Mouse (Mus musculus): ENCODE measurements around the gene Wnt11. TPM values are rescaled to one million over a fixed set of nuclear protein-coding genes. Genes with fewer than 3 reads are reported as not detected.

Wnt11 gene
- polyA plus RNA-seq, 1 experiment from 2014 or later = 14.7 TPM

DNA sequence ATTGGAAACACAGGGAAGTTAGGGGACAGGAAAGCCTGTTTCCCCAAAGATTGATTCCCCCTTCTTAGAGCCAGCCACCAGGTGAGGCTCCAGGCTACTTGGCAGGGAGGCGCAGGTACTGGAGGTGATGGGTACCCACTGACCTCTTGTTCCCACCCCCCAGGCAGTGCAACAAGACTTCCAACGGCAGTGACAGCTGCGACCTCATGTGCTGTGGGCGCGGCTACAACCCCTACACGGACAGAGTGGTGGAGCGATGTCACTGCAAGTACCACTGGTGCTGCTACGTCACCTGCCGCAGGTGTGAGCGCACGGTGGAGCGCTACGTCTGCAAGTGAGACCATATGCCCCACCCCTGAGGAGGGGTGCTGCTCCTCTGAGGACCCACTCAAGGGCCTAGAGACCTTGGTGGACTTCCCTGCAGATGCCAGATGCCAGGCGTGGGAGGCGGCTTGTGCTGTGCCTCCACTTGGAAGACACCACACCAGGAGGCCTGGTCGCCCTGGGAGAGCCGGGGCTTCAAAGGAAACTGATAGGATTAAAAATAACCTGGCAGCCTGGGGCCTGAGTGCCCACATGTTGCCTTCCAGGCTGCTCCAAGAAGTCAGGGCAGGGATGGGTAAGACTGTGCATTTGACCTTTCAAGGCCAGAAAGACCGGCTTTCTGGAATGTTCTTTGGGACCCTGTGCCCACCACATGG lies 18.2 kb downstream of the Wnt11 start:
- H3K4me1 ChIP-seq (ENCODE audit: control insufficient read depth in 2 of 2, insufficient read depth in 2 of 2, low read length in 2 of 2) = peaks cover 71 to 91% of the 10 kb centered on the region in 2 experiments
- WGBS = 69% methylated on average over 18 of the region's 18 CpGs

DNA sequence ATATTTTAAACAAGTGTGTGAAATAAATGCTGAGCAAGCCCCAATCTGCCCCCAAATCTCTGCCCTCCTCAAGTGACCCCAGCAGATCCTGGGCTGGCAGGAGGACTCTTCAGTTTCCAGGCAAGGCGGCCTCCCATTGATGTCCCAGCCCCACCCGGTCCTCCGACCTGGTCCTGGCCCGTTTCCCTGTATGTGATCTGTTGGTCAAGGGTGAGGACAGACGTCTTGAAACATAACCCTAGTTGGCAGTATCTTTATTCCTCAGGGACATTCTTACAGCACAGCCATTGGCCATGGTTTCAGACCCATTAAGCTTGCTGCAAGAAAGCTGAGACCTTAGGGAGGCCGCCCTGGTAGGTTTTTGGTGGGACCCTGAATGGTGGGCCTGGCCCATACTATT lies 18.9 kb downstream of the Wnt11 start:
- no peaks in the 10 kb centered on the region for H3K9me3 ChIP-seq (ENCODE audit: control insufficient read depth, low read length)
- H3K9ac ChIP-seq (ENCODE audit: low read length) = no peak overlapping the region
- no peak overlapping the region for H3K4me2 ChIP-seq (ENCODE audit: low read length)
- WGBS = 79% methylated on average over 6 of the region's 6 CpGs
- H3K4me3 ChIP-seq (ENCODE audit: control insufficient read depth in 1 of 2, insufficient read depth in 1 of 2, low read depth in 1 of 2, low read length in 2 of 2) = no peak overlapping the region
- 0 out of 4 replicates have a peak overlapping the region, but pooled peaks of 1 of the 2 experiments have one; percentile 69 for H3K27ac ChIP-seq (replicated peaks in 1 of 2; ENCODE audit: control insufficient read depth in 1 of 2, insufficient read depth in 1 of 2, low read depth in 2 of 2, low read length in 2 of 2)
- peaks cover 69 to 87% of the 10 kb centered on the region in 2 experiments for H3K4me1 ChIP-seq (ENCODE audit: control insufficient read depth in 2 of 2, insufficient read depth in 2 of 2, low read length in 2 of 2)
- ATAC-seq (ENCODE audit: insufficient number of reproducible peaks, insufficient read depth, low FRiP score, low read depth) = no peak
- H3K27me3 ChIP-seq (ENCODE audit: control insufficient read depth, insufficient read depth, low read length) = no peaks in the 10 kb centered on the region
- peaks cover 12% of the 10 kb centered on the region; the same call in 1 of the 2 replicates for H3K36me3 ChIP-seq (ENCODE audit: control insufficient read depth, insufficient read depth, low read length)

More for the DNA sequence above, 18.2 kb downstream of the Wnt11 start:
- H3K27me3 ChIP-seq (ENCODE audit: control insufficient read depth, insufficient read depth, low read length) = no peaks in the 10 kb centered on the region
- H3K9me3 ChIP-seq (ENCODE audit: control insufficient read depth, low read length) = no peaks in the 10 kb centered on the region
- no peak overlapping the region for H3K9ac ChIP-seq (ENCODE audit: low read length)
- no peak overlapping the region for H3K4me3 ChIP-seq (ENCODE audit: control insufficient read depth in 1 of 2, insufficient read depth in 1 of 2, low read depth in 1 of 2, low read length in 2 of 2)
- H3K4me2 ChIP-seq (ENCODE audit: low read length) = no peak overlapping the region
- no peak overlapping the region; a peak in 1 of 4 replicates for H3K27ac ChIP-seq (replicated peaks in 1 of 2; ENCODE audit: control insufficient read depth in 1 of 2, insufficient read depth in 1 of 2, low read depth in 2 of 2, low read length in 2 of 2)
- ATAC-seq (ENCODE audit: insufficient number of reproducible peaks, insufficient read depth, low FRiP score, low read depth) = no peak
- peaks cover 15% of the 10 kb centered on the region; the same call in 1 of the 2 replicates for H3K36me3 ChIP-seq (ENCODE audit: control insufficient read depth, insufficient read depth, low read length)

DNA sequence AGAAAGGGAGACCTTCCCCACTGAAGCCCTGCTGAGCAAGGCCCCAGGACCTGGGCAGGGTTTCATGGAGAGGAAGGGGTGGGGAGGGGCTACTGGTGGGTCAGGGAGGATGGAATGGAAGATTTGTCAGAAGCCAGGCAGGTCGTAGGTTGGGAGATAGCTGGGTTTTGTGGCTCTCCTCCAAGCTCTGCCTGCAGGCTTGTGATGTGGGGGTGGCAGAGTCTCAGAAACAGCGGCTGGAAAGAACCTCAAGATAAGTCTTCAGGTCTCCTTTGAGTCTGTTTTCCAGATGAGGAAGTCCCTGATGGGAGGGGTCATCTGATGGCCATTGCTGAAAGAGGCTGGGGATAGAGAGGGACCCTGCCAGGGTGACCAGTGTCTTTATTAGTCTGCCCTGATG lies 20.5 kb downstream of the Wnt11 start:
- H3K27ac ChIP-seq (replicated peaks in 1 of 2; ENCODE audit: control insufficient read depth in 1 of 2, insufficient read depth in 1 of 2, low read depth in 2 of 2, low read length in 2 of 2) = peak overlapping the region; percentile 30 to 69
- peaks cover 62 to 77% of the 10 kb centered on the region in 2 experiments for H3K4me1 ChIP-seq (ENCODE audit: control insufficient read depth in 2 of 2, insufficient read depth in 2 of 2, low read length in 2 of 2)
- 0 out of 2 replicates have a peak, but pooled peaks have one; percentile 9 for ATAC-seq (ENCODE audit: insufficient number of reproducible peaks, insufficient read depth, low FRiP score, low read depth)

DNA sequence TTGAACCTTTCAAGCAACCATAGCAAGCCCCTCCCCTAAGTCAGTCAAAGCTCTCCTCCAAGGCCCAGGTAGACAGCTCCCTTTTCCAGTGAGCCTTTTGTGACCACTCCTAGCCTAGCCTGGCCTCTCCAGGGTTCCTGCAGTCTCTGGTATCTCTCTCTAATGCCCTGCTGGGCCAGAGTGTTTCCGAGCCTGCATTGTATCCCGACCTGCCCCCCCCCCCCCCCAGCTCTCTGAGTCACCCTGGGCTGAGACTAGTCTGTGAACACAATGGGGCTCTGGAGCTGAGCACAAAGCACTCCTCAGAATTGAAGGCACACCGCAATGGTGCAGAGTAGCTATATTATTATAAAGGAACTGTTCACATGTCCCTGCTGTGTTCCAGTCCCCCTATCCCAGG lies 21.2 kb downstream of the Wnt11 start:
- H3K27ac ChIP-seq (replicated peaks in 1 of 2; ENCODE audit: control insufficient read depth in 1 of 2, insufficient read depth in 1 of 2, low read depth in 2 of 2, low read length in 2 of 2) = peak overlapping the region; percentile 69 to 71
- no peaks in the 10 kb centered on the region for H3K27me3 ChIP-seq (ENCODE audit: control insufficient read depth, insufficient read depth, low read length)
- H3K9me3 ChIP-seq (ENCODE audit: control insufficient read depth, low read length) = no peaks in the 10 kb centered on the region
- ATAC-seq (ENCODE audit: insufficient number of reproducible peaks, insufficient read depth, low FRiP score, low read depth) = no peak
- H3K36me3 ChIP-seq (ENCODE audit: control insufficient read depth, insufficient read depth, low read length) = 0 out of 2 replicates have a peak, but pooled peaks cover 4% of the 10 kb centered on the region
- H3K4me1 ChIP-seq (ENCODE audit: control insufficient read depth in 2 of 2, insufficient read depth in 2 of 2, low read length in 2 of 2) = peaks cover 55 to 70% of the 10 kb centered on the region in 2 experiments
- no peak overlapping the region for H3K4me3 ChIP-seq (ENCODE audit: control insufficient read depth in 1 of 2, insufficient read depth in 1 of 2, low read depth in 1 of 2, low read length in 2 of 2)
- no peak overlapping the region for H3K4me2 ChIP-seq (ENCODE audit: low read length)
- 25% methylated on average over 3 of the region's 3 CpGs for WGBS
- no peak overlapping the region for H3K9ac ChIP-seq (ENCODE audit: low read length)

More for the DNA sequence above, 20.5 kb downstream of the Wnt11 start:
- Histone ChIP-seq H3K27me3 (ENCODE audit: control insufficient read depth, insufficient read depth, low read length) (no peaks in the 10 kb centered on the region), H3K9ac (ENCODE audit: low read length) (no peak overlapping the region), H3K4me2 (ENCODE audit: low read length) (no peak overlapping the region), H3K36me3 (ENCODE audit: control insufficient read depth, insufficient read depth, low read length) (peaks cover 7% of the 10 kb centered on the region; the same call in 1 of the 2 replicates), H3K4me3 (ENCODE audit: control insufficient read depth in 1 of 2, insufficient read depth in 1 of 2, low read depth in 1 of 2, low read length in 2 of 2) (no peak overlapping the region), H3K9me3 (ENCODE audit: control insufficient read depth, low read length) (no peaks in the 10 kb centered on the region)
- 25% methylated on average over 2 of the region's 2 CpGs for WGBS

DNA sequence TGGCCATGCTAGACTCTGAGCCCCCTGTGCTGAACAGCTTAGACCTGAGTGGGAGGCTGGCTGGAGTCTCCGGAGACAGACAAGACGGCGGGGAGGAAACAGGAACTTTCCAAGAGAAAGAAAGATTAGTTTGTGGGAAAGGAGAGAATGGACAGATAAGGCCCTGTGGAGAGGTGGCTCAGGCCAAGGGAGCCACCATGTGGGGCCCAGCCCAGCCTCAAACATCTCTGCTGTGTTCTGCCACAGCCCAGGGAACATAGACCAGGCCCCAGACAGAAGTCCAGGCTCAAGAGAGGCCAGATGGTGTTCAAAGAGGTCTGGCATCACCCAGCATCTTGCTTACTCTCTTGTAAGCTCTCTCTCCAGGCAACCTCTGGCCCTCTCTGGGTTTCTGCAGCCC lies 22.2 kb downstream of the Wnt11 start:
- no peaks in the 10 kb centered on the region for H3K9me3 ChIP-seq (ENCODE audit: control insufficient read depth, low read length)
- no peaks in the 10 kb centered on the region for H3K27me3 ChIP-seq (ENCODE audit: control insufficient read depth, insufficient read depth, low read length)
- peak; percentile 49 for ATAC-seq (ENCODE audit: insufficient number of reproducible peaks, insufficient read depth, low FRiP score, low read depth)
- H3K36me3 ChIP-seq (ENCODE audit: control insufficient read depth, insufficient read depth, low read length) = 0 out of 2 replicates have a peak, but pooled peaks cover 4% of the 10 kb centered on the region
- peak overlapping the region; percentile 30; the same call in 1 of the 2 replicates for H3K9ac ChIP-seq (ENCODE audit: low read length)
- peak overlapping the region; percentile 69 to 71 for H3K27ac ChIP-seq (replicated peaks in 1 of 2; ENCODE audit: control insufficient read depth in 1 of 2, insufficient read depth in 1 of 2, low read depth in 2 of 2, low read length in 2 of 2)
- H3K4me3 ChIP-seq (ENCODE audit: control insufficient read depth in 1 of 2, insufficient read depth in 1 of 2, low read depth in 1 of 2, low read length in 2 of 2) = no peak overlapping the region
- 18% methylated on average over 3 of the region's 3 CpGs for WGBS
- H3K4me2 ChIP-seq (ENCODE audit: low read length) = no peak overlapping the region
- H3K4me1 ChIP-seq (ENCODE audit: control insufficient read depth in 2 of 2, insufficient read depth in 2 of 2, low read length in 2 of 2) = peaks cover 45 to 60% of the 10 kb centered on the region in 2 experiments

DNA sequence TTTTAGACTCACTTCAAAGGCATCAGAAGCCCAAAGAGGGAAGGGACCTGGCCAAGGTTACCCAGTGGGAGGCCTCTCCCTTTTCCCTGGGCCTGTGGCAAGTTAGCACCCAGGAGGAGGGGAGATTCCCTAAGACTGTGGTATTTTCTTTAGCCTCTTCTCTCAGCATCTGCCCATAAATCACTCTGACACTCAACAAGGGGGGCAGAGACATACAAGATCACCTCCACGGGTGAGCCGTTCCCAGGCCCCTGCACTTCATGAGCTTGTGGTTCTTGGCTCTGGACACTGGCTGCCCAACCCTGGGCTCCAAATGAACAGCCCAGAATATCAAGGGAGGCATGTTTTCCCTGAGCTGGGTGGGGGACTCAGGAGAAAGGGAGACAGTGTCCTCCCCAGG lies 26.1 kb downstream of the Wnt11 start:
- no peak for ATAC-seq (ENCODE audit: insufficient number of reproducible peaks, insufficient read depth, low FRiP score, low read depth)

DNA sequence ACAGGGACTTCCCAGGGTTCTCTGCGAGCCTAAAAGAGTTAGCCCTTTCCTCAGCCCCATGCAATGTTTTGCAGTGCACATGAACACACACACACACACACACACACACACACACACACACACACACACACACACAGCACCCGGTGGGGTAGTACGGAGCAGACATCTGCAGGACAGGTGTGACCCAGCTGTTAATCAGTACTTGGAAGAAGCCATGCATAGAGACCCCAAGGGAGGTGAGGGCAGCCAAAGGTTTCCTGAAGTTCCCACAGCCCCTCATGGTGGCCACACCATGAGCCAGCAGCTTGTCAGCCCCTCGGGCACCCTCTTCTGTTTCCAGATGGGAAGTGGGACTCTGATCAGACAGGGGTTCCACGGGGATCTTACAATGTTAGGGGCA lies 28.1 kb downstream of the Wnt11 start:
- Histone ChIP-seq H3K27me3 (ENCODE audit: control insufficient read depth, insufficient read depth, low read length) (no peaks in the 10 kb centered on the region), H3K4me1 (ENCODE audit: control insufficient read depth in 2 of 2, insufficient read depth in 2 of 2, low read length in 2 of 2) (peaks cover 19 to 23% of the 10 kb centered on the region in 2 experiments), H3K36me3 (ENCODE audit: control insufficient read depth, insufficient read depth, low read length) (no peaks in the 10 kb centered on the region), H3K4me2 (ENCODE audit: low read length) (no peak overlapping the region), H3K9me3 (ENCODE audit: control insufficient read depth, low read length) (no peaks in the 10 kb centered on the region), H3K27ac (replicated peaks in 1 of 2; ENCODE audit: control insufficient read depth in 1 of 2, insufficient read depth in 1 of 2, low read depth in 2 of 2, low read length in 2 of 2) (no peak overlapping the region), H3K9ac (ENCODE audit: low read length) (no peak overlapping the region), H3K4me3 (ENCODE audit: control insufficient read depth in 1 of 2, insufficient read depth in 1 of 2, low read depth in 1 of 2, low read length in 2 of 2) (no peak overlapping the region)
- 66% methylated on average over 4 of the region's 5 CpGs for WGBS
- no peak for ATAC-seq (ENCODE audit: insufficient number of reproducible peaks, insufficient read depth, low FRiP score, low read depth)

More for the DNA sequence above, 26.1 kb downstream of the Wnt11 start:
- no peaks in the 10 kb centered on the region for H3K9me3 ChIP-seq (ENCODE audit: control insufficient read depth, low read length)
- no peaks in the 10 kb centered on the region for H3K27me3 ChIP-seq (ENCODE audit: control insufficient read depth, insufficient read depth, low read length)
- no peak overlapping the region for H3K4me2 ChIP-seq (ENCODE audit: low read length)
- 36% methylated on average over 2 of the region's 2 CpGs for WGBS
- no peak overlapping the region for H3K27ac ChIP-seq (replicated peaks in 1 of 2; ENCODE audit: control insufficient read depth in 1 of 2, insufficient read depth in 1 of 2, low read depth in 2 of 2, low read length in 2 of 2)
- no peaks in the 10 kb centered on the region for H3K36me3 ChIP-seq (ENCODE audit: control insufficient read depth, insufficient read depth, low read length)
- H3K4me3 ChIP-seq (ENCODE audit: control insufficient read depth in 1 of 2, insufficient read depth in 1 of 2, low read depth in 1 of 2, low read length in 2 of 2) = no peak overlapping the region
- no peak overlapping the region for H3K9ac ChIP-seq (ENCODE audit: low read length)
- peaks cover 22 to 24% of the 10 kb centered on the region in 2 experiments for H3K4me1 ChIP-seq (ENCODE audit: control insufficient read depth in 2 of 2, insufficient read depth in 2 of 2, low read length in 2 of 2)
